Mouse (Mus musculus): ENCODE results near the gene Daglb.

The Daglb gene

GRCm38 (mm10) chr5:143518045-143518591, 53.7 kb downstream of the Daglb start:
- CTCF ChIA-PET = no interaction called here

GRCm38 (mm10) chr5:143520415-143520814, 56.0 kb downstream of the Daglb start:
- CTCF ChIA-PET = interaction anchor here (0.7 kb wide), 1 partner anchor 141 kb away, joined by 3 read pairs; no protein-coding TSS in a partner anchor

GRCm38 (mm10) chr5:143522882-143523281, 58.5 kb downstream of the Daglb start:
- CTCF ChIA-PET = no interaction called here

GRCm38 (mm10) chr5:143525454-143526225, 61.3 kb downstream of the Daglb start:
- CTCF ChIA-PET = no interaction called here

GRCm38 (mm10) chr5:143526698-143527331, 62.4 kb downstream of the Daglb start:
- CTCF ChIA-PET = interaction anchor here (0.7 kb wide), 1 partner anchor 454 kb away, joined by 6 read pairs; no protein-coding TSS in a partner anchor

GRCm38 (mm10) chr5:143527486-143528307, 63.3 kb downstream of the Daglb start, which contains the start of gene Rac1:
Gene Rac1 (minus strand): TSS chr5:143528036.
- CTCF ChIA-PET = interaction anchor here (0.5 to 0.7 kb wide), 2 partner anchors 23 to 453 kb away, joined by 3 to 6 read pairs; no protein-coding TSS in a partner anchor

GRCm38 (mm10) chr5:143528308-143528683, 63.9 kb downstream of the Daglb start:
- CTCF ChIA-PET = interaction anchor here (0.5 kb wide), 1 partner anchor 22 kb away, joined by 3 read pairs; no protein-coding TSS in a partner anchor

- CTCF ChIA-PET = no interaction called here
Measured at GRCm38 (mm10) chr5:143530715-143531114, 66.3 kb downstream of the Daglb start.

- CTCF ChIA-PET = no interaction called here
Measured at GRCm38 (mm10) chr5:143534922-143535321, 70.5 kb downstream of the Daglb start.

- CTCF ChIA-PET = no interaction called here
Measured at GRCm38 (mm10) chr5:143537022-143537421, 72.6 kb downstream of the Daglb start.

GRCm38 (mm10) chr5:143539111-143539510, 74.7 kb downstream of the Daglb start:
- CTCF ChIA-PET = no interaction called here

- CTCF ChIA-PET = no interaction called here
Measured at GRCm38 (mm10) chr5:143547384-143547783, 83.0 kb downstream of the Daglb start.

GRCm38 (mm10) chr5:143547866-143548265, 83.5 kb downstream of the Daglb start:
- CTCF ChIA-PET = no interaction called here

GRCm38 (mm10) chr5:143548401-143548846, 84.0 kb downstream of the Daglb start:
- CTCF ChIA-PET = interaction anchor here (0.6 kb wide), 1 partner anchor 142 kb away, joined by 4 read pairs; no protein-coding TSS in a partner anchor

GRCm38 (mm10) chr5:143548922-143549321, 84.5 kb downstream of the Daglb start:
- CTCF ChIA-PET = interaction anchor here (0.6 kb wide), 1 partner anchor 142 kb away, joined by 4 read pairs; no protein-coding TSS in a partner anchor

- CTCF ChIA-PET = interaction anchor here (0.5 kb wide), 1 partner anchor 206 kb away, joined by 5 read pairs; no protein-coding TSS in a partner anchor
Measured at GRCm38 (mm10) chr5:143552911-143553310, 88.5 kb downstream of the Daglb start.

GRCm38 (mm10) chr5:143555233-143555632, 90.8 kb downstream of the Daglb start:
- CTCF ChIA-PET = no interaction called here
